Mouse (Mus musculus) right cerebral cortex, postnatal 25 days (tissue): Measurements from ENCODE around the gene Gna11.
A peak's percentile ranks its signal among the peaks of the same experiment; 100 is the strongest.

Experiments
- DNase-seq: peaks from one replicate; pipeline ENCODE4 v3.0.0; 2022

The Gna11 gene

DNA sequence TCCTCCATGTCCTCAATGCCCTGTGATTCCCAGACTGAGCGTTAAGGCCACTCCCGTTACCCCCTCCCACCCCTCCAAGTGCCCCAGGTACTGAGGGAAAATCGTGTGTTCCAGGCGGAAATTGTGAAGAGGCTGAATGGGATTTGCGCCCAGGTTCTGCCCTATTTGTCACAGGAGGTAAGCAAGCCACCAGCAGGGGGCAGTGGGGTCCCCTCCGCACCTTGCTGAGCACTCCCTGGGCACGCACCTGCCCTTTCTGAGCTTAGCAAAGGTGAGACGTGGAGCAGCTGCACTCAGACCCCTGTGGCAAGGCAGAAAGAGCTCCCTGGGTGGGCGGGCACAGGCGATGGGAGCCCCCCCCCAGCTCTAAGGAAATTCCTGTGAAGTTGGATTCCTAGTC lies 19.7 kb upstream of the Gna11 start:
- no peak for DNase-seq

DNA sequence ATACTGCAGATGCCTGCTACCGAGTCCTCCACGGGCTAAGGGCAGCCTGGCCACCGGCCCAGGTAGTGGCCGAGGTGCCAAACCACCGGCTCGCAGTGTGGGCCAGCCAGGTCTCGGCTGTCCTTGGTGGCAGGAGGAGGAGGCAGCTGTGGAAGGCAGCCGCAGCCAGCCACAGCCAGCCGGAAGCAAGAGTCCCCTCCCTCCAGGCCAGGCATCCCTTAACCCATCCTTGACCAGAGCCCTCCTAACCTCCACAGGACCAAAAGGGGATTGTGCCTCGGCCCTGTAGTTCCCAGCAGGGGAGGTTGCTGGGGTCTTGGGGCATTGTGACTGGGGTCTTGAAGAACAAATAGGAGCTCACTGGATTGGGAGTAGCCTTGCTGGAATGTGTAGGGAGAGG lies 19.2 kb upstream of the Gna11 start:
- no peak for DNase-seq

- no peak for DNase-seq
Measured at GRCm38 (mm10) chr10:81563481-81563880, 18.5 kb upstream of the Gna11 start.

DNA sequence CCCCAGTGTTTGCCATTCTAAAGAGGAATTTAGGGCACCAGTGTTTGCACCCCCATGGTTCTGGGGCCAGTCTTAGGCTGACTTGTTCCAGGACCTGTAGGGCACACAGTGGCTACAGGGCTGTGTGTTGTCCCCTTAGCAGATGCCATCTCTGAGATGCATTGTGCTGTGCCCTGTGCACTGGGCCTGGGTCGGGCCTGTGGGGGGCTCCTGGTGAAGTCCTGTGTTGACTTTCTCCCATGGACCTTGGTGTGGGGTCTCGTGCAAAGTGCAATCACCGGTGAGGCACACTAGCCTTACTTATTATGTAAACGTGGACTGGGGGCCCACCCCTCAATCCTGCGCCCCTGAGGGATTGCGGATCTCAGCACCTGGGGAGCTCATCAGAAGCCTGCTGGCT lies 17.4 kb upstream of the Gna11 start:
- DNase-seq: no peak

DNA sequence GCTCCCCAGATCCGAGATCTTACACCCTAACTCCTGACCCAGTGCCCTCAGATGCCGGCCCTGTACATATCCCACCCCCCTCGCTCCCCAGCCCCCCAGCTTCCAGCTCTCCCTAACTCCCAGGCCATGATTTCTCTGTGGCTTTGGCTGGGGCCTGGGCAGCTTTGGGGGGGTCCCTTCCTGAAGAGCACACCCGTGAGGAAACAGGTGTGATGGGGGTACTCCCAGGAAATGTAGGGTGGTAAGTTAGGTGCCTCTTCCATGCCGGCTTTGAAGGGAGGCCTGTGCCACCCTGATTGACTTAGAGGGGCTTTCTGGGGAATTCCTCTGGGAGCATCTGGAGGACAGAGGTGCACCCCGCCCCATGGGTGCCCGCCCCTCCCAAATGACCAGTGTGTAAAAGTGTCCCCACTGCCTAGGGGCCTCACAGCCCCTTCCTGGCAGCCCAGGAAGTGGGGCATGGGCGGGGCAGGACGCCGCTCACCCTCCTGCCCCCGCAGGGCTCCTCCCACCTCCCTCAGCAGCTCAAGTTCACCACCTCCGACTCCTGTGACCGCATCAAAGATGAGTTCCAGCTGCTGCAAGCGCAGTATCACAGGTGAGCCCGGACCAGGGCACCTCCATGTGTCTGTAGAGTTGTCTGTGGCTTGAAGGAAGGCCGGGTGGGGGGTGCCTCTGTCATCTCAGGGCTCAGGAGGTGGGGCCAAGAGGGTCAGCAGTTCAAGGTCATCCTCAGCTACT lies 15.9 kb upstream of the Gna11 start:
- no peak for DNase-seq

GRCm38 (mm10) chr10:81559627-81560539 lies 14.9 kb upstream of the Gna11 start:
- peak; percentile 77 for DNase-seq

- peak; percentile 77 for DNase-seq
Measured at GRCm38 (mm10) chr10:81559163-81559626, 14.2 kb upstream of the Gna11 start, which contains the start of gene Aes. TSS of gene Aes (plus strand) at chr10:81559488.

DNA sequence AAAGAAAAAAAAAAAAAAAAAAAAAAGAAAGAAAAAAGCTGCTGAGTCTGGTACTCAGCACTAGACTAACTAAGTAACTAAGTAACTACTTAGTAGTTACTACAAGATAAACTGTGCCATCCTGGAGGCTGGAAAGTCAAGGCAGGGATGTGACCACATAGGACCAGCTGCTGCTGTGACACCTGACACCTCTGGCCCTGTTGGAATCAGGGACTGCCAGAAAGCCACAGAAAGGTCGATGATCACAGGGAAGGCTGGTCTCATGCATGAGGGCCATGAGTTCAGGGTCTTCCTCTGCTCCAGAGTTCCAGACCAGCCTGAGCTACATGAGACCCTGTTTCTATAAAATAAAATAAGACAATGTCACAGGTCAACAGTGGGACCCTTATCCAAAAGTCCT lies 12.5 kb upstream of the Gna11 start:
- no peak for DNase-seq

GRCm38 (mm10) chr10:81556282-81556681 lies 11.3 kb upstream of the Gna11 start:
- no peak for DNase-seq

DNA sequence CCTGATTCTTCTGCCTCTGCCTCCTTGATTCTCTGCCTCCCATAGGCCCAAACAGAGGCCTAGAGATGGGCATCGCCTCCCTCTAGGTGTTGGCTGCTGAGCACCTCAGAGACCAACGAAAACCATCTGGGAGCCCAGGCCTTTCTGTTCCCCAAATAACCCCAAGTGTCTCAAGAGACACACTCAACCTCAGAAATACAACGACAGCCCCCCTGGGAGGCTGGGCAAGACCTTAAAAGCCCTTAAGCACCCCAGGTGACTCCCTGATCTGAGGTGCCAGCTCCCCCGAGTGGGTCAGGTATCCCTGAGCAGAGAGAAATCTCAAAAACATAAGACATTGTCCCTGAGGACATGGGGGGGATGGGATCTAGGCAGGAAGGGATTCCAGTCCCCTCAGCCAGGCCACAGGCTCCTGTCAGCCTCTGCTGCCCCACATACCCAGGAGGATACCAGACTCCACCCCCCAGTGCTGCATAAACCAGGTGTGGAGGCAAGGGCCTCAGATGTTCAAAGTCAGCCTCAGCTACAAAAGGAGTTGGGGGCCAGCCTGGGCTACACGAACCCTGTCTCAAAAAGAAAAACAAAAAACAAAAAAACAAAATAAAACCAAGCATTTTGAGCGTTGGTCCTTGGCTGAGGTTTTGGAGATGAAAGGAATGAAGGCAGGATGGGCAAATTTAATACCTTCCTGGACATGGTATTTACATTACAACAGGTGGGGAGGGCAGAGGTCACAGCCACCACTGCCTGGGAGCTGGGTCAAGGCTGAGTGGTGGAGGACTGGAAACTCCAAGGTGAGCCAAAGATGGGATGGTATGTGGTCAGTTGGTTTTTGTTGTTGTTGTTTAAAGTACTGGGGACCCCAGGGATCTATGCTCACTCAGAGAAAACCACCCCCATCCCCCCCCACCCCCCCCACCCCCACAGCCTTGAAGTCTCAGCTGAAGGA lies 9.1 kb upstream of the Gna11 start:
- DNase-seq: no peak

GRCm38 (mm10) chr10:81553232-81553631 lies 8.2 kb upstream of the Gna11 start:
- DNase-seq: no peak

GRCm38 (mm10) chr10:81551597-81552102 lies 6.7 kb upstream of the Gna11 start:
- peak; percentile 78 for DNase-seq

DNA sequence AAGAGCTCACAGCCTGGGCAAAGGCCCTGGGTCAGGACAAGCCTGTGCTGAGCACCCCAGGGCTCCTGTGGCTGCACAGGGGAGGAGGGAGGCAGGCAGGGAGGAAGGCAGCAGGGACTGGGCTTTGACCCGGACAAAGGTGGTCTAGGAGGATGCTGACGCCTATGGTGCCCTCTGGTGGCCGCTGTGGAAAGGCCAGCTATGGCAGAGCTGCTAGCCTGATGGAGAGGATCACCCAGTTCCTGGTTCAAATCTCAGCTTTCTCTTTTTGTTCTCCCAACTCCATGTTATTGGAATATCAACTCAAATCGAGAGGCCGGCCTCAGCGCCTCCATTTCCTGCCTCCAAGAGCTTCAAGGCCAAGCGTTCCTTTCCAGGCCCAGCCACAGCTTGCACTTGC lies 5.3 kb upstream of the Gna11 start:
- no peak for DNase-seq

DNA sequence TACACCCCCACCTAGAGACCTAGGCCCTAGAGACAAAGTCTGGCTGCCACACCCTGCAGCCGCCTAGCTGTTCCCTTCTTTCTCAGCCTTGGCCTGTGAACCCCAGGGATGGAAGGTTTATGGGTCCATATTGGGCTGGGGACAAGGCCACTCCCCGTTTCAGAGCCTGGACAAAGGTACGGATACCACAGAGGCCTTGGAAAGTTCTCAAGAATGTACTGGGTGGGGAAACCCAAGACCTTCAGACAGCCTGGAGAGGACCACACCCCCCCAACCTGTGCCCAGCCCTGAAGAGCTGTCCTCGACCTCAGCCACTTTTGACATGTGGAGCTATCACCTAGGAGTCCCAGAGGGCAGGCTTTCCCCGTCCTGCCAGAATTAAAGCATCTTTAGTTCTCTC lies 4.0 kb upstream of the Gna11 start:
- no peak for DNase-seq

GRCm38 (mm10) chr10:81546788-81547571 lies 2.0 kb upstream of the Gna11 start:
- DNase-seq: no peak

DNA sequence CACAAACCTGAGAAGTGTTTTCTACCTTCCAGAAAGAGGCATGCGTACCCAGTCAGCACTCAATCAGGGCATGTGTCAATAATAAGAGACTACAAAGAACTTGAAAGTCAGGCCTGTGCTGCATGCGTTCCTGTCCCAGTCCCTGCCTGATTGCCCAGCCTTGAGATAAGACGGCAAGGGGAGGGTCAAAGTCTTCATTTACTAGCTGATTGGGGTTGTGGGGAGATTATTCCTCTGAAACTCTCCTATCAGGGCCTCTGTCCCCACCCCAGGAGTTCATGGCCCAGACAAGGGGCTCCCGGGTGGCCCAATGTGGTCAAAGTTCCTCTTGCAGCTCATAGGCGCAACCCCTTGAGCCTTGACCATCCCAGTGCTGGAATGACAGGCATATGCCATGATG lies 1.3 kb upstream of the Gna11 start:
- no peak for DNase-seq

GRCm38 (mm10) chr10:81544296-81545160 lies 462 bp downstream of the Gna11 start:
- DNase-seq: no peak

DNA sequence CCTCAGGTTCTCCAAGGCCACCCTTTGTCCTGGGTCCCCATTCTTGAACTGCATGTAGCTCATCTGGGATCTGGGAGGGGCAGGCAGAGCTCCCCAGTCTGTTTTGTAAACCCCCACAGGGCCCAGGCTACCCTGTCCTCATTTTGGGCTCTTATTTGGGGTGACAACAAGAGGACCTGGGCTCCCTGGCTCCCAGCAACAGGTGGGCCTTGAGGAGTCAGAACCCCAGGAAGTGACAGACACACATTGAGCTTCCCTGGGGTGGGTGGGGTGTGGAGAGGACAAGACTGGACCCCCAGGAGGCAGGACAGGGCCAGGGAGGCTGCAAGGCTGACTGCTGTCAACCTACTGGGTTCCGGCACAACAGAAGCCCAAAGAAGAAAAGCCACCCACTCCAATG lies 1.4 kb downstream of the Gna11 start:
- no peak for DNase-seq

DNA sequence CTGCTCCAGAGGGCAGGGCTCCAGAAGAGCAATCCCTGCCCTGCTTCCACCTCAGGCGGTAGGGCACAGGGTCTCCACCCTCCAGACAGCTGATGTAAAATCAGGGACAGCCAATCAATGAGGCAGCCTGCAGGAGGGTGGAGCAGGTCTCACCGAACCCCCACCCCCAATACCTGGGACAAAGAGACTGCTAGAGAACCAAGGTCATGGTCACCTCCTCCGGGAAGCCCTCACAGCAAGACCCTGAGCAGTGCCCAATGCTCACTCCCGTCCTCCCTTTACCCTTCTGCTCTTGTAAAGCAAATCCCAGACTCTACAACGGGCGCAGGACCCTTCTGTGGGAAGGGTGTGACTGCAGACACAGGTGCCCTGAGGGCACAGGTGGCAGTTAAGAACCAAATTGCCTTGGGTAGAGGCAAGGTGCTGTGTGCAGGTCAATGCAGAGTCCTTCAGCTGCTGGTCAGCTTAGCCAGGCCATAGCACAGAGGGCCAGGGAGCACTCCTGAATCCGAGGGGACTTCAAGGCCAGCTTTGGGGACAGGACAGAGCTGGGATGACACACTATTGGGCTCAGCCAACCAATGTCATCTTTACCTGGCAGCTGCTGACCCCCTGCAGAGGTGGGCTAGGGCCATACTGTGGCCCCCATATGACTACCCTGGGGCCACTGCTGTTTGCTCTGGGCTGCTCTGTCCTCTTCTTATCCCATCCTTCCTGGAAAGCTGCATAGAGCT lies 2.1 kb downstream of the Gna11 start:
- no peak for DNase-seq

GRCm38 (mm10) chr10:81541803-81542202 lies 3.2 kb downstream of the Gna11 start:
- no peak for DNase-seq
